Mouse (Mus musculus): ENCODE measurements around the gene Ctnnal1.
"Not testable (repeated sequence)": the region's sequence is repeated elsewhere in the genome, so short reads cannot be mapped to it uniquely, and the experiment has no call there.

Ctnnal1 gene

GRCm38 (mm10) chr4:56865003-56865511 is at the start of gene Ctnnal1:
Ctnnal1 (minus strand) TSS chr4:56865188.
- DNase-seq (ENCODE audit: extremely low spot score, low read depth, low spot score), result peak; percentile 44

- DNase-seq (ENCODE audit: extremely low spot score, low read depth, low spot score), result no peak
These were observed 49.8 kb upstream of the Ctnnal1 start for GRCm38 (mm10) chr4:56914761-56915160.

- DNase-seq (ENCODE audit: extremely low spot score, low read depth, low spot score), result no peak
These were observed 49.4 kb upstream of the Ctnnal1 start for GRCm38 (mm10) chr4:56914338-56914737.

GRCm38 (mm10) chr4:56912382-56913001 is 47.5 kb upstream of the Ctnnal1 start:
- no peak for DNase-seq (ENCODE audit: extremely low spot score, low read depth, low spot score)

GRCm38 (mm10) chr4:56909568-56909967 is 44.6 kb upstream of the Ctnnal1 start:
- peak; percentile 18 for DNase-seq (ENCODE audit: extremely low spot score, low read depth, low spot score)

- DNase-seq (ENCODE audit: extremely low spot score, low read depth, low spot score), result no peak
These were observed 42.7 kb upstream of the Ctnnal1 start for GRCm38 (mm10) chr4:56907671-56908070.

GRCm38 (mm10) chr4:56906926-56907325 is 41.9 kb upstream of the Ctnnal1 start:
- DNase-seq (ENCODE audit: extremely low spot score, low read depth, low spot score), result no peak

GRCm38 (mm10) chr4:56905507-56905906 is 40.5 kb upstream of the Ctnnal1 start:
- no peak for DNase-seq (ENCODE audit: extremely low spot score, low read depth, low spot score)

- DNase-seq (ENCODE audit: extremely low spot score, low read depth, low spot score), result no peak
These were observed 36.7 kb upstream of the Ctnnal1 start for GRCm38 (mm10) chr4:56901671-56902070.

GRCm38 (mm10) chr4:56899216-56899615 is 34.2 kb upstream of the Ctnnal1 start:
- no peak for DNase-seq (ENCODE audit: extremely low spot score, low read depth, low spot score)

- no peak for DNase-seq (ENCODE audit: extremely low spot score, low read depth, low spot score)
These were observed 32.5 kb upstream of the Ctnnal1 start for GRCm38 (mm10) chr4:56897511-56897910.

- DNase-seq (ENCODE audit: extremely low spot score, low read depth, low spot score), result no peak
These were observed 29.2 kb upstream of the Ctnnal1 start for GRCm38 (mm10) chr4:56894196-56894595.

GRCm38 (mm10) chr4:56892501-56893115 is 27.6 kb upstream of the Ctnnal1 start:
- DNase-seq (ENCODE audit: extremely low spot score, low read depth, low spot score), result no peak

- DNase-seq (ENCODE audit: extremely low spot score, low read depth, low spot score), result no peak
These were observed 23.5 kb upstream of the Ctnnal1 start for GRCm38 (mm10) chr4:56888483-56888882.

GRCm38 (mm10) chr4:56886286-56886979 is 21.4 kb upstream of the Ctnnal1 start:
- no peak for DNase-seq (ENCODE audit: extremely low spot score, low read depth, low spot score)

GRCm38 (mm10) chr4:56880036-56880703 is 15.2 kb upstream of the Ctnnal1 start:
- DNase-seq (ENCODE audit: extremely low spot score, low read depth, low spot score), result no peak

GRCm38 (mm10) chr4:56878971-56879370 is 14.0 kb upstream of the Ctnnal1 start:
- DNase-seq (ENCODE audit: extremely low spot score, low read depth, low spot score), result no peak

GRCm38 (mm10) chr4:56870541-56870940 is 5.6 kb upstream of the Ctnnal1 start:
- DNase-seq (ENCODE audit: extremely low spot score, low read depth, low spot score), result not testable (repeated sequence)

GRCm38 (mm10) chr4:56867761-56868160 is 2.8 kb upstream of the Ctnnal1 start:
- DNase-seq (ENCODE audit: extremely low spot score, low read depth, low spot score), result no peak

GRCm38 (mm10) chr4:56865971-56866370 is 983 bp upstream of the Ctnnal1 start:
- DNase-seq (ENCODE audit: extremely low spot score, low read depth, low spot score), result no peak

GRCm38 (mm10) chr4:56864417-56865001 is 479 bp downstream of the Ctnnal1 start:
- peak; percentile 8 for DNase-seq (ENCODE audit: extremely low spot score, low read depth, low spot score)
